Mouse (Mus musculus) gastrocnemius, postnatal 10 days (tissue): ENCODE measurements around the gene Sorcs1. TPM values are rescaled to one million over a fixed set of nuclear protein-coding genes. Genes with fewer than 3 reads are reported as not detected.

Experiments used
- DNase-seq: peaks from one replicate; pipeline ENCODE4 v3.0.0; 2021; ENCODE audit warnings: mixed read lengths
- total RNA-seq, 2 experiments: library from RNA; stranded (reverse); gene quantifications; 2 replicates each; pipeline ENCODE4 v1.2.3; 2021

Sorcs1 gene
- total RNA-seq, 2 experiments from 2014 or later: 2.1 TPM

DNA sequence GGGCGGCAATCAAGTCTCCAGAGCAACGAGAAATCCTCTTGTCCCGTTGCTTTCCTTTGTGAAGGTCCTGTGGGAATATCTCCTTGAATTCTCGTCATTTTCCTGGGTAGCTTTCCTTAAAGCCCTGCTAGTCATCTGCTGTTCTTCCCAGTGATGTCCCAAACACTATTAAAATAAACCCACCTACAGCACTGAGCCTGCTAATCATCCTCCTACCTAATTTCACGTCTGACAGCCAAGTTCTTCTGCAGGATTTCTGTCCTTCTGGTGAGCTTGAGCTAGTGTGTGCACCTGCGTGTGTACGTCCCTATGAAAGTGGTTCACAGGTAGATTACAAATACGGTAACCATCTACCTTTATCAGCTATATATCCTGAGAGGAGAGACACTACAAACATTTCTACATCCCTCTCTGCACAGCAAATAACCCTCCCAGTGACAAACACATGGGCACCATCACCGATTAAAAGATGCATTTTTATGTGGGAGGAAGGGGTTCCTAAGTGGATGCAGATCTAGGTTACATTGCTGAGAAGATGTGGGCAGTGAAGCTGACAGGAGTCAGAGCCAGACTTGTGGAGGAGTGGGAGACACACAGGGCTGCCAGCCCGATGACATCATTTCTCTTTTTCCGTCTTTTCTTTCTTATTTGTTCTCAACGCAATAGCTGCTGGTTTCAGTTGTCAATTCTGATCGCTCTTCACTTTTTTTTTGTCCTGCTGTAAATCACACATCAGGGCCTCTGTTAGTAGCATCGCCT is 259.3 kb downstream of the Sorcs1 start:
- no peak for DNase-seq

DNA sequence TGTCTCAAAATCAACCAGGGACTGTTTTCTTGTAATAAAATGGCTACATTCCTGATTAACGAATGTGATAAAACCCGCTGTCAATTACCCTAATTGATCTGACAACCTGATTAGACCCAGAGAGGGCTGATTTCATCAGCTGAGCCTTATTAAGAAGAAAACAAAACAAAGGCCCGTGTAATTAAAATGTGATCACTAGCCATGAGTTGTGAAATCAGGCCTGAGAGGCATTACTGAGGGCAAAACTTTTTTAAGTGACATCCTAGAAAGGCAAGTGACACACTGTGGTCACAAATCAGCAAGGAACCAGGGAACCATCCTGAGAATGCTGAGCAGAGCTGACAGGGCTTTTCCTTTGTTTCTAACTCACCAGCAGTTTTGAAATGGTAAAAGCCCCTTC is 267.9 kb downstream of the Sorcs1 start:
- DNase-seq: no peak

DNA sequence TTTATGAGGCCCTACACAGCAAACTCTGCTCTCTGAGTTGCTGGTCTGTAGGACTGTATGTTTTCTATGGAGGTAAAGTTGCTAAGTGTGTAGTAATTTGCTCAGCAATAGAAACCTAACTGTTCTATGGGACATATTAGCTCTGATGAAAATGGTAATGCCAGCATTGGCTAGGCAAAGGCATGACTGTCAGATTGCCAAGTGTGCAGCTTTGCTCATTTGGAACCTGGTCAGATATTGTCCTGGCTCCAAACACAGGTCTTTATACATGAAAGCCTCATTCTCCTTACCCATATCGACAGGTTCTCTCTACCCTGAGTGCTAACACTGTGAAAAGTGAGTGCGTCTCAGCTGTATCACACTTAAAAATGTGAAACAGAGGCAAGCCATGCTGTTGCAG is 280.1 kb downstream of the Sorcs1 start:
- DNase-seq: no peak

DNA sequence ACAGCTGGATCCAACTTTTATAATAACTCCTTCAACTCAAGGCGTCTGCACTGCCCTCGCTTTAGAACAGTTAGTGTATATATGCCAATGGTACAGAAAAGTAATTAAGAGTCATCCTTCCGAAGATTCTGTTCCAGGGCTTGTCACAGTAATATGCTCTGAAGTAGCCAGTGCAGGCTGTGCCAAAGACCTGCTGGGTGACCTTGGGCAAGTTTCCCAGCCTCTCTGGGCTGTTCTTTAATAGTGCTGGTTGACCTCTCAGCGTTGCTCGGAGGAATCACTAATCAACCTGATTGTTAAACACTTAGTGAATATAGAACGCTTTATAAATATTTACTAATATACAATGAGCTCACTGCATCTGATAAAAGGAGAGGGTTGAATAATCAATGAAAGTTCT is 282.7 kb downstream of the Sorcs1 start:
- no peak for DNase-seq

DNA sequence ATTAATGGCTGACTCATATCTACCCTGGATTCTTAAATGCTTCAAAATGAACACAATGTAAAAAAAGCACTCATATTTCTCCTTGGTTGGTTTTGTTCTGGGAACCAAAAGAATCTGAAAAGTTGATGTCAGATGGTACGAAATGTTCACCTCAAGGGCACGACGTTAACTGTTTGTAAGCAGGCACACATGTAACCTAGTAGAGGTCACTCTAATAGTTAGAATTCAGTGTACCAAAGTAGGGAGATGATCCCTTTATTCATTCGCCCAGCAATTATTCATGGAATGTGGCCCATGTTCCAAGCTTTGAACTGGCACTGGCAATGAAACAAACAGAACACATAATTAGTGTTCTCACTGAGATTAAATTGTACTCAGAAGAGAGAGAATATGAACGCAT is 284.3 kb downstream of the Sorcs1 start:
- DNase-seq: no peak

DNA sequence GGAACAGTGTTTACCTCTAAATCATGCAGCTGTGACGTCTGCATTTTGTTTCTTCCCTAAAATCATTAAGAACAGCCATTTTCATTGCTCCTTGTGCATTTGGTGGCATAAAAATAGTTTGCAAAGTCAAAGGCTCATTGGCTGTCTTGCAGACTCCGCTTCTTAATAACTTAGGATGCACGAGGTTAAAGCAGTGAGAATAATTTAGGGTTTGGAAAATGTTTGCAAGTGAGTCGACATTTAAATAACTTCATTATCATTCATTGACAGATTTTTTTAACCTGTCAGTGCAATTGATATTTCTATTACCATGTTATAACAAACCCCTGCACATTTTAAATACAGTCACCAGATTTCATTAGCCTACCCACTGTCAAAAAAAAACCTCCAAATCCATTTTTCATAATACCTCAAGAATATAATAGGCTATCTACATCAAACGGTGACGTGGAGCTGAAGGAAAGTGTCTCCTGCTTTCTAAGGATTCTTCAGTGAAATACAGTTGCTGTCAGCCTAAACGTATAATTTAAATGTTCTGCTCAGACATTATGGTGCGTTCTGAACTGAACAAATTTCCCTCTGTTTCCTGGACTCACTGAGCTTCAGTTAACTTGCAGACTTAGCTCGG is 288.4 kb downstream of the Sorcs1 start:
- no peak for DNase-seq

DNA sequence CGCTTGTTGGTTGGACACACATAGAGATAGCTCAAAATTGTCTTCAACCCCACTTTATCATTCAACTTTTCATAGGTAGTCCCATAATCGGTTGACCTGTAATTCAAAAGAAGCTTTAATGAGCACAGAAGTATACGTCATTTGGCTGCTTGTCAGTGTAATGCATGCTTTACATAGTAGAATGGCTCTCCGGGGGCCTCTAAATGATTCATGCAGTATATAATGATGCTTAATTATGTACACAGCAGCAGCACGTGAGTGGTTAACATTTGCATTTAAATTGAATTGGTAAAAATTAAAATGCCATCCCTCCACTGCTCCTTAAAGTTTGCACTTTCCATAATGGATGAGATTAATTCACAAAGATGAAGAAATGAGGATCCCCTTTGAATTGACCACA is 299.5 kb downstream of the Sorcs1 start:
- DNase-seq: no peak

DNA sequence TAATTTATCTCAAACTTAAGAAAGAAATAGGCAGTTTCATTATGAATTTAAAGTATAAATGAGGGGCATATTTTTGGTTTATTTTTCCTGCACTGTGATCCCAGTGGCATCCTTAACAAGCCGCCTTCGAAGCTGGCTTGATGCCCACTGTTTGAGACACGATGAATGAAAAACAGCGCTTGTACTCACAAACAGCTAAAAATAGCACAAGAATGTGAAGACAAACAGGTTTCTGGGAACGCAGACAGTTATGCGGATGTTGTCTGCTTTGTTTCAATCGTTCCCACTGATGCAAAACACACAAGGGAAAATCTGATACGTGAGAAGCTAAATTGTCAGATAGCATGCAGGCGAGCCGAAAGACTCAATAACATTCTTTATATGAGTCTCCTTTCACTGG is 303.7 kb downstream of the Sorcs1 start:
- peak; percentile 17 for DNase-seq

DNA sequence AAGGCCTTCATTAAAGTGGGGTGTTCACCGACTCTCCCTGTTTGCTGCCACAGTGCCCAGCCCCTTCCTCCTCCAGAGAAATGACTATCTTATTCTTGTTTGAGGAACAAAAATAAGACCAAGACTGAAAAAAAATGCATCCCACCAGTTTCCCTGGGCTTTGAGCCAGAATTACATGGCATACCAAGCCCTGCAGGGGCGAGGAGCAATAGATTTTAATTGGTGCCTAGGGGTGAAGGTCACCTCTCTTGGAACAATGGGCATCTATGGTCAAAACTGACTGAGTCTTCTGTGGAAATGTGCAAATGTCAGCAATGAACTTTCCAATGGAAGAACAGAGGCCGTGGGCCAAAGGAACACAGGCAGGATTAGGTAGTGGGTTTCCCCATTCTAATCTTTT is 312.0 kb downstream of the Sorcs1 start:
- DNase-seq: no peak

DNA sequence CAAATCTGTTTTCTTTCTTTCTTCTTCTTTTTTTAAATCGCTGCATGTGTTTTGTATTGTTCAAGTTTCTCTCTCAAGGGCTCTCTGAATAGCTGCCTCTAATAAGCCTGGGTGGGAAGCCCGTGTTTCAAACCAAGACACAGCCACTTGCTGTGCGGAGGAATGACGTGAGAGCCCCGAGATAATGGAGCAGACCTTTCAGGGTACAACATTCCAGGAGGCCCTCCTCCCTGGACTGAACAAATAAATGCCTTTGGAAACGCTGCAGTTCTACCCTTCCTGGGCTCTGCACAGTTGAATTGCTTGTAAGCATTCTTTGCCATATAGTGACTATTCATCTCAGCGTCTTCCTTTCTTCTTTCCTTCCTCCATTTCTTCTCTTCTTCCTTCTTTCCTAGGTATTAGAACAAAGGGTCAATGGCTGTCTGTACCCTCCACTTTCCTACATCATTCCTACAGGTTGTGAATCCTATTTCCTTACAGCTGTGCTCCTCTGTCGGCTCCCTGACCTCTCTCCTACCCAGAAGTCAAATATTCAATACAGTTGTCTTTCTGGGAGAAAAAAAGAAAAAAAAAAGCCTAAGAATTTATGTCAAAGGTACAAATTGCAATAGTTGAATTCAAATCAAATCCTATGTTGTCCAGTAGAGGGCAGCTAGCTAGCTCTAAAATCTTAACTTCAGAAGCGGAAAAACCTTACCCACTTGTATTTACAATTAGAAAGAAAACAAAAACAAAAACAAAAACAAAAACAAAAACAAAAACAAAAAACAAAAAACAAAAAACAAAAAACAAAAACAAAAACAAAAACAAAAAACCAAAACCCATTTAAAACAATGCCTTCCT is 315.6 kb downstream of the Sorcs1 start:
- no peak for DNase-seq

DNA sequence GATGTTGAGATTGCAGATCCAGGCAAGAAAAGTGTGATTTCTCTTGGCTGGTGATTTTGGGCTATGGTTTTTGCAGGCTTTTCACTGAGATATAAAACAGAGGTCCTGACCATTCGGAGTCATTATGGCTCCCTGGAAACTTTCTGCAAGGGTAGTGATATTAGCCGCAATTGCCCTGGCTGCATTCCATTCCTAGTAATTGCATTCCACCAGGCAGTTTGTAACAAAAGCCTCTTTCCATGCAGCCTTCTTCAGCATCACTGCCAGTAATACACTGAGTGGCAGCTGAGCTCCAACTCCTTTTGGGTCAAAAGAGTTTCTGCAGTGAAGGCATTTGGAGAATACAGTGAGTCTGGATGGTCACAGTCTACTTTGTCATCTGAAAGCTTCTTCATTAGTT is 319.9 kb downstream of the Sorcs1 start:
- no peak for DNase-seq

DNA sequence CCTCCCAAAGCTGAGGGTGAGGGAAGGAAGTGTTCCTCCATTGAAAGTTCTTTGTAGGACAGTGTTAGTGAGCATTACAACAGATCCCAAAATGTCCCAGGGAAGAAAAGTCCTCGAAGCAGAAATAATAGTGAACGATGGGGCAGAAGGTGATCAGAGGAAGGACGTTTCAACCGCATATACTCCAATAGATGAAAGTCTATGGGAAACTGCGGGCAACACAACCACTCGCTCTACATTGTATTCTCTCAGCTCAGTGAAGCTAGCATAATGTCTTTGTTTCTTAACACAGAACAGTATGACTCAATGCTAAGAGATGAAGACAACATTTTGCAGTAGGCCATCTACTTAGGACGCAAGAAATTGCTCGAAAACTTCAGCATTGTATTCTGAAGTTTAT is 339.2 kb downstream of the Sorcs1 start:
- no peak for DNase-seq

DNA sequence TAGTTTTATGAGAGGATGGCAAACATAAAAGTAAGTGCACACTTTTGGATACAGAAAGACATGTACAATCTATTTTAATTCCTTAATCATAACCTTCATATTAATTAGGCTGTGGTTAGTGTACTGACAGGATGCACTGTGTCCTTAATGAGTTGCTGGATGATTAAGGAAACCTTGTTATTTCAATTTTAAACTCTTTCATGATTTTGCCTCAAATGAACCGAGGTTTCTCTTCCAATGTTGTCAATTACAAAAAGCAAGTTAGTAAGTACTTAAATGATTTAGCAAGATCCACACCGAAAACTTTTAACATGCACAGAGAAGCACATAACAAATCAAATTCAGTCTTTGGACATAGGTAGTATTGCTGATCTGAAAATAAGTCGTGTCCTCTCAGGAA is 341.7 kb downstream of the Sorcs1 start:
- no peak for DNase-seq

DNA sequence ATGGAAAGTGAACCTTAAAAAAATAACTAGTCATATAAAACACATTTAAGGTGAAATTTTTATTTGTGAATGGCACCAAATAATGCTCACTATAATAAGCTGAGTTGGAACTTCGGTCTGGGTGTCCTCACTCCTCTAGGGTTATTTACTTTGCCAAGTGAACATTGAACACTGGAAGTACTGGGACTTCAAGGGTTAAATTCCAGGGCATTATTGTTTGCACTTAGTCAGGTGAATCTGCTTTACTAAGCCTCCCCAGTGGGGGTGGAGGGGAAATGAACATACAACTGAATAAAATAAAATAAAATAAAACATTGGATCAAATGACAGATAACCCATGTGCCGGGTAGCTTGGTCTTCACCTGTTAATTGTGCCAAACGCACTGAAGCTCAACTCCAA is 347.3 kb downstream of the Sorcs1 start:
- DNase-seq: no peak

DNA sequence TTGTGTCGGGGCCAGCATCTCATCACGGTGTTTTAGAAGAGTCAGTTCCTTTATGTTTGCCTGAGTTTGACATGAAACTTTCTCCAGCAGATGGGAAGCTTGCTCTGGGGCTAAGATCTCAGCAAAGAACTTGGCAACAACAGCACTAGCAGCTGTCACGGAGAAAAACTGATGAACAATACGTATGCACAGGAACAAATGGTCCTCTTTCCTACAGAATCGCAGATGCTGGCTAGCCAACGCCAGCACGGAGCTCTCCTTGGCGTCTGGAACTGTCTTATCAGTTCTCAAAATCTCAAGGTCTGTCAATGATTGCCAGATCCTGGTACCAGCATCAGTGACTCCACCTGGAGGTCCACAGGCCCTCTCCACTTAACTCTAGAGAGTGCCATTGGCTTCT is 350.6 kb downstream of the Sorcs1 start:
- no peak for DNase-seq

DNA sequence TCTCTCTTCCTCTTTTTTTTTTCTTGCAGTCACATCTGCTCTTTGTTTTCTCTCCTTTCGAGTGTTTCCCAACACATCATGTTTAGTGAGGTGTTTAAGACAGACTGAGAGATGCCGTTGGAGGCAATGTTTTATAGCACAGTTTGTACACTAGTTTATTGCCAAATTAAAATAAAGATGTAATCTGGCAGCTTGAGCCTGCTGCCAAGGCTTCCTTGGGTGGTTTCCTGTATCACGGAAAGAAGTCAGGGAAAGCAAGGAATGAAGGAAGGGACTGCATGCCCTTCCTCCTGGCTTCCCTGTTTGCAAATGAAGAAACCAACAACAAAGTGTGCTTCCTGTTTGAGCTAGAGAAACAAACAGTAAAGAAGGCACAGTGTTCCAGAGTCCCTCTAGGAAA is 352.3 kb downstream of the Sorcs1 start:
- DNase-seq: no peak

DNA sequence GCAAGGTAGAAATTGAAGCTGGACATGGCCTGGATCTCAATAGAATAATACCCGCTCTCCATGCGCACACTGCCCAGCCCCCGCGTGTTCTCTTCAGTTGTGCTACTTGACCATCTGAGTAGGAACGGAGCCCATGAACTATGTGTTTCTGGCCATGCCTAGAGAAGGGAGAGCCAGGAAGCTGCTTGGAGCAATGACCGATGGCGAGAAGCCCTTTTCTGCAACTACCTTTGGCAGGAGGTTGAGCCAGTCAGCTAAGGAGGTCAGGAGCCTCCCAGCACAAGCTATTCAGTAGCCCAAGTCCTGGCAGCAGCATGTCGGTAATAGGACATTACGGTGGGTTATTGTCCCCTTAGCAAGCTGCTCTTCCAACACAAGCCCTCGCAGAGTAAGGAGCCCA is 352.8 kb downstream of the Sorcs1 start:
- peak; percentile 24 for DNase-seq

DNA sequence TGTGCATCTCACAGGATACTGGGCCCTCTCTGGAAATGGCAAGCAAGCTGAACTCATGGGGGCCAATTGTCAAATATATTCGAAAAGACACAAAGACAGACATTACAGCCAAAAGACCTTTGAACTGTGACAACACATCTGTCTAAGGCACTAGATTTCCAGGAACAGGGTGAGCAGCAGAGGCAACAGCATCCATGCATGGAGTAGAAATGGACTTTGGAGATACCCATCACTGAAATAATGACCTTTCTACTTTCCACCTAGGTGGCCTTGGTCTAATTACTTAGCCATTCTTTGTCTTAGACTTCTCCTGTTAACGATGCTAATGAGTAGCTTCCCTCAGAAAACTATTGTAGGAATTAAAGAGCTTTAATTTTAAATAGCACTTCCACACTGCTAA is 371.4 kb downstream of the Sorcs1 start:
- DNase-seq: no peak

DNA sequence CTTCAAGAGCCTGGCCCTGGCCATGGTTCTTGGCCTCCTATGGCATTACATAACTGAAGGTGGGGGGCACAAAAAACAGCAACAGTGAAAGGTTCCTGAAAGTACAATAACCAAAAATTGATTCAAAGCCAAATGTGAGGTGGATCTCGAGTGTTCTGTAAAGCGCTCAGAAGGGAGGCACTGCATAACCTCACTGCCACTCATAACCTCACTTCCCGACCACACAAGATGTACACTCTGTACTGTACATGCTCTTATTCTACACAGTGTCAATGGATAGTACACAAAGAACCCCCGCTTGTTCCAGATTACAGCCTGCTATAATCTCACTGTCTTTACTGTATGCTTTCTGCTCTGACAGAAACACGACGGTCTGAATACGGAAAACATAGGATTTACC is 384.2 kb downstream of the Sorcs1 start:
- no peak for DNase-seq

DNA sequence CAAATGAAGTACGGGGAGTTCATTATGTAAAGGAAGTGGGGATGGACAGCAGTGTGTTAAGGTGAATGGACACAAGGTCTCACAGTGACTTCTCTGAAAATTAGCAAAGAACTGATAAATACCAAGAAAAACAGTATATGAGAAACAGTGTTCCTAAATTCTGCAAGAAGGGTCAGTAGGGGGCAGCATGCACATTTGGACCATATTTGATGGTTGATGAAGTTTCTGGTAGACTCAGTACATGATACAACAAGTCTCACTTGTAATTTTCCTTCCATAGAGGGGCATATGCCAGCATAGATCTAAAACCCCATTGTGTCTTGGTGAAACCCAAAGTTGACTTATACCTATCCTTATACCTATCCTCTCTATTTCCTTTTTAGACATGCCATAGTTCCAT is 414.0 kb downstream of the Sorcs1 start:
- no peak for DNase-seq

DNA sequence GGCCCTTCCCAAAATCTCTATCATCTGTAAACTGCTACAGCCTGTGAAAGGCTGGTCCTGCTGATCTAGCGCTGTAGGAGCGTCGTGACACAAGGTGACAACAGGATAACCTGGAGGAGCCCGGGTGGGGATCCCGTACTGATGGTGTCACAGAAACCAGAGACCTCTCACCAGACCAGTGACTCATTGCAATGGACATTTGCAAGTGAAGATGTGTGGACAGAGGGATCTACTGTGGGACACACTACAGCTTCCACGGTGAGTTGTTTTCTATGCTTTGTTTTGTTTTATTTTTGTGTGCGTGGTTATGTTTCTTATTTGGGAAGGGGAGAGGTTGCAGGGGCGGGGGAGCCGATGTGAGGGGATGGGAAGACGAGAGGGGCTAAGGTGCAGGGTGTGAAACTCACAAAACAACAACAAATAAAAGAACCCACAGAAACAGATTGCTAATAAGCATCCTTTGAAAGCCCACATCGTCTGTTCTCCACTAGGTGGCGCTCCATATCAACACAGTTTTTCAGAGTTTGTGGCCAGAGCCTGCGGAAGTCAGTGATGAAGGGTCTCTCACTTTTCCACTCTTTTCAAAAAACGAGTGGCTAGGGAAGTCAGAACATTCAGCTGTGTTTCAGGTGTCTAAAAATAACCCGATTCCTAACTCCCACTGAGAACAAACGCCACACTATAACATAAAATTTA is 419.6 kb downstream of the Sorcs1 start:
- DNase-seq: peak; percentile 30

DNA sequence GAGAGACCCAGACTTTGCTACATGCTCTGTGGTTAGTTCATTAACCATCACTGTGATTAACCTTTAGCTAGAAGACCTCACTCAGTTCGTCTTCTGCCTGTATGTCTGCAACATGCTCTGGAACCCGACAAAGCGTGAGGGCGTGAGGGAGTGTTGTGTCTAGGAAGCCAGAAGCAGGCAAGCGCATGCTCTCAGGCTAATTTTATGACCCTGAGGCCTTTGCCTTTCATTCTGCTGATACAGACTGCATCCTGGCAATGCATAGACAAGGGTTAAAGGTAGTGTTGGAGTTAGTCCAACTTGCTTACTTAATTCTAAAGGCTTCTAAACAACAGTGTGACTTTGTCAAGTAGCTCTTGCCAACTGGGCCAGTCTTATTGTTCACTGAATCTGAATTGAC is 458.0 kb downstream of the Sorcs1 start:
- no peak for DNase-seq
